Mouse (Mus musculus): ENCODE measurements around the gene Eif4e3.

The Eif4e3 gene

DNA sequence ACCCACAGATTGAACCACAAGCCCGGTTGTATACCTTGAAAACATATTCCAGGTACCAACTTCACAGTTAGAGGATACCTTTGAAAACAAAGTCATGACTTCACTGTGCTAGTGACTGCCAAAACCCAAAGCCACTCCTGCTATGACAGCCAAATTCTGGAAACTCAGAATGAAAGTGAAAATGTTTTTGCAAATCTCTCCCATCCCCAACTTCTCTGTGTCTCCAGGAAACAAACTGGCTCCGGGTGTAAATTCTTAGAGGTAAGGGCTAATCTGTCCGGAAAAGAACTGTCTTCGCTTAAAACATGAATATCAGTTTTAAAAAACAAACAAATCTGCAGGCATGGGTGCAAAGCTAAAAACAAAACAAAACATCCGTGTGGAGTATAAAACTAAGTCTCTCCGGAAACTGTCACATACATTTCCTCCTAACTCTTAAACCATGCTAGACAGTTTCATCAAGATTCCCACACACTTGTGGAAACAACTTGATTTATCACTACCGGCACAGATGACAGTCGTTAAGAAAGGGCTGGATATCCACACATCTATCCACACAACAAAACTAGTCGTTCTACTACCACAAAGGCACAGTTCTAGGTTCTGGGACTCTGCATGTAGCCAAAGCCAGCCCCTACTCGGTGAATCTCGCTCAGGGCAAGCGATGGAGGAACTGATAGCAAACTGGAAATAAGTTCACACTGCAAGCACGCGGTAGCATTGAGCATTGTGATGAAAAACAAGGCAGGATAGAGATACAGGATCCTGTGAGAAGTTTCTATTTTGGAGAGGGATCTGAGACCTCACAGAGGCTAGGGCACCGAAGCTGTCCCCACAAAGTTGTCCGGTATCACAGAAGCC is 884 bp downstream of the Eif4e3 start:
- DNase-seq (ENCODE audit: low read depth in 2 of 2, low spot score in 2 of 2), result peak in 1 of 2 experiments; percentile 25

DNA sequence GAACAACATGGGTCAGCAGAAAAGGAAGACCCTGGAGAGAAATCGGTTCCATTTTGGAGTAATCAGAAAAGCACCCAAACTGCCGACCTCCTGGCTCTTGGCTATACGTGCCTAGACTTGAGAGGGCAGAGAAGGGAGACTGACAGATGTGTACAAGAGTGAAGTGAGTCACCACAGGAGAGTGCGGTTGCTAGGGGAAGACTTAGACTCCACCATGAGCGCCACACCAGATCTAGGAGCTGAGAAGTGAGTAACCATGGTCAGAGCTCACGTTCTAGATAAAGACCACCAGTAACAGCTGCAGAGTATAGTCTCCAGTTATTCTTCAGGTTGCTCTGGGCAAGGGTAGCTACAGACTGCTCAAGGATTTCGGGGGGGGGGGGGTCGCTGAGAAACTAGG is 3.3 kb downstream of the Eif4e3 start:
- no peak for DNase-seq (ENCODE audit: low read depth in 2 of 2, low spot score in 2 of 2)

DNA sequence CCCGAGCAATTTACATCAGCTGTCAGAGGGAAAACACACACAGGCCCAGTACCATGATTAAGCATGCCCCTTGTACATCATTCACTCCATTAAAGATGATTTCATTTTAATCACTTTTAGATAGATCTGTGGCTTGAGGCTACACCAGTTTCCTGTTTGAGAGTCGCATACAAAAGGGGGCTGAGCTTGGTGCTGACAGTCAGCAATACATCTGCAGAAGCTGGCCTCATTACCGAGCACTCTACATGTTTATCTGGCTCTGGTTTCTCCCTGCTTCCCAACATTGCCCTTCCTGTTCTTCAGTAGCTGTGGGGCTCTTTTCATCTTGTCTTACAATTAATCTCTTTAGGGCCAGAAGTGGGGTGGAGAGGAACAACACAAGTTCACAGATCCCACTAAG is 6.1 kb downstream of the Eif4e3 start:
- DNase-seq (ENCODE audit: low read depth in 2 of 2, low spot score in 2 of 2), result peak in 1 of 2 experiments; percentile 15

DNA sequence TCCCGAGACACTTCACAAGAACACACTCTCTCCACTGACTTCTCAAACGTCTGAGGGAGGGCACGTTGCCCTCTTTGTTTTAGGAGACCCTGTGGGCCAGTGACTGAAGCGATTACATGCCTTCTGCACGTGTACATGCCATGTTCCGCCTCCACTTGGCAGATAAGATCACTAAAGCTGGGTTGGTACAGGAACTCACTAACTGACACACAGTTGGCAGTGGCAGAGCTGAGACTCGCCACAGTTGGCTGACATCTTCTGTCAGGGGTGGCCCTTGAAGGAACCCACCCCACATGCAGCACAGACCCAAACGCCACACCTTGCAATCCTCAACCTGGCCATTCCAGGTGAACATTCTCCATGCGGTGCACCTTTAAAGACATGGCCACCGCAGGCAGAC is 8.0 kb downstream of the Eif4e3 start:
- peak in 1 of 2 experiments; percentile 29 for DNase-seq (ENCODE audit: low read depth in 2 of 2, low spot score in 2 of 2)

DNA sequence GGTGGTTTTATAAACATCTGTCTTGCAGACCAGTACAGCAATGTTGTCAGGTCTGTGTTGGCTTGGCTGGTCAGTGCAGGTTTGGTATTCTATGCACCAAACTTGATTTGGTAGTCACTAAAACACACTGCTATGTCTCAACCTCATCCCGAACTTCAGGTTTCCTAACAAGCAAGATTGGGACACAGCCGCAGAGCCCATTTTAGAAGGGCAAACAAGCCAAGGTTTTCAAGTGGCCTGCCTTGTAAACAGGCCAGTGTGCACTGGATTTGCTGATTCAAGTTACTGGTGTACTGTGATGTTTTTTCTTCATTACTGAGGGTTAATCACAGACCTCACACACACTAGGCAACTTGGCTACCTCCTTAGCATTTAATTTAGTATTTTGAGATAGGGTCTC is 10.5 kb downstream of the Eif4e3 start:
- no peak for DNase-seq (ENCODE audit: low read depth in 2 of 2, low spot score in 2 of 2)

DNA sequence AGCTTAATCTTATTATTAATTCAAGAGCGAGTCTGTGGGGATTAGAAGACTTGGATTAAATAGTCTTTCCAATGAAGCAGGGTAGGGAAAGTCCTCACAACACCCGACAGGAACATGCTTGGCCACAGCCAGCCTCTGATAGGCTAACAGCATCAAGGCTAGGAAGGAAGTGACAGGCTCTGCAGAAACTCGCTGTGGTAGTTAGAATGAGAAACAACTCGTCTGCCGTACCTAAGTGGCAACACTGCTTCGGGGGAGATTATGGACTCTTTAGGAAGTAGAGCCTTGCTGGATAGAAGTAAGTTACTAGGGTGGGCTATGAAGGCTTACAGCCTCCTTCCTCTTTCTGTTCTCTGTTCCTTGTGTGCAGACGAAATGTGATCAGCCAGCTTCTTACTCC is 11.1 kb downstream of the Eif4e3 start:
- peak in 1 of 2 experiments; percentile 49 for DNase-seq (ENCODE audit: low read depth in 2 of 2, low spot score in 2 of 2)

DNA sequence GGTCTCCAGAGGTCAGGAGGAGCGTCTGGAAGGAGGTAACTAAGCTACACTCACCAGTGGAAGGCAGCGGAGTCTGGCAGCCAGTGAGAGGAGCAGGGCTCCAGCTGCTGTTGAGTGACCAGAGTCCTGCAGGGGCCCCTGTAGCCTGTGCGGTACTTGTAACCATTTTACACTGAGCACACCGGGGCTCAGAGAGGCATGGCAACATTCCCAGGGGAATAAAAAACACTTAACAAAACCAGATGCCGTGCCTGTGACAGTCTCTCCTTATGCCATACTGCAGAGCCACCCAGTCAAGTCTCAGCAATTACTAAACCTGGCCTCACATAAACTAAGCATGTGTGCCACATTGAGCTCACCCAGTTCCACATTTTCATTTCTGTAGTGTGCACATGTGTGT is 12.2 kb downstream of the Eif4e3 start:
- no peak for DNase-seq (ENCODE audit: low read depth in 2 of 2, low spot score in 2 of 2)

DNA sequence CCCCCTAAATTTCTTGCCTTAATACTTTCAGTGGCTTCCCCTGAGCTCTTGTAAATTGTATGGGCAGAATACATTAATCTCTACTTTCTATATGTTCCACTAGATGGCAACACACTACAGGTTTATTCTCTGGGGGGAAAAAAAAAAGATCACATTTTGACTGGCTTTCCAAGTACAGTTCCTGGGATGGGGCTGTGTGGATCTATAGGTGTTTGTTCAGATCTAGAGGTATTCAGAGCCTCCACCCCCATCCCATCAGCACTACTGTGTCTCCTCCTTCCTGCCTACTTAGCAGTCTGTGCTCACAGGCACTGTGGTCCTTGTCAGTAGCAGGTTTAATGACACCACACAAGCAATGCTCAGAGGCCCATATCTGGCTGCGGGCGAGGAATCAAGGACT is 14.2 kb downstream of the Eif4e3 start:
- DNase-seq (ENCODE audit: low read depth in 2 of 2, low spot score in 2 of 2), result no peak

DNA sequence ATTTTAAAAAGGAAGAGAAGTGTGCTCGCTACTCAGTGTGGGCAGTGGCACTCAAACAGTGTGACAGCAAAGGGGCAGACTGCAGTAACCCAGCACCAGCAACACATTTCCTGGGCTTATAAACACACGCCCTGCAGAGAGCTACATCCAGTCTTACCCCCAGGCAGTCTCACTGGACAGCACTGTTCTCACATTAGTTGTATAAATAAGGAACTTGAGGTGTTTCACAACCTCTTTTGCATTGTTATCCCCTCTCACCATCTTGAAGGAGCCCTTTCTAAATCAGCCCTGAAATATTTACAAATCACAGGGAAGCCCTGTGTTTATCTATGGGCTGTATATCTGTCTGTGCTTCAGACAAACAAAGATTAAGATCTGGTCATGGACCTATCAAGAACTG is 17.3 kb downstream of the Eif4e3 start:
- no peak for DNase-seq (ENCODE audit: low read depth in 2 of 2, low spot score in 2 of 2)

DNA sequence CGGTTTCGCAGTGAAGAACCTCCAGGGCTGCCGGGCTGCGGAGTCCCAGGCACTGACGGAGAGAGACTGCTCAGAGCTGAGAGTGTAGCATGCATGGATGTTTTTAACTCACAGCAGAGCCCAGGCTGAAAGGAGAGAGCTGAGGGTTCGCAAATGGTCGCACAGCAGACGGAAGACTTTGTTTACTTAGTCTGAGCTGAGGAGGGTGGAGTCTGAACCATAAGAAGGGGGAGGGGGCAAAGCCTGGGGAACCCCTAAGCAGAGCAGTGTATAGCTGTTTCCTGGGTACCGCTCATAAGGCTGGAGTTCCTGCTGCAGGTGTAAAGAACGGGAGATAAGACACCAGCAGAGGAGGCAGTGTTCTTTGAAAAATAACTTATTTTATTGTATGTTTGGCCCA is 20.2 kb downstream of the Eif4e3 start:
- DNase-seq (ENCODE audit: low read depth in 2 of 2, low spot score in 2 of 2), result no peak

DNA sequence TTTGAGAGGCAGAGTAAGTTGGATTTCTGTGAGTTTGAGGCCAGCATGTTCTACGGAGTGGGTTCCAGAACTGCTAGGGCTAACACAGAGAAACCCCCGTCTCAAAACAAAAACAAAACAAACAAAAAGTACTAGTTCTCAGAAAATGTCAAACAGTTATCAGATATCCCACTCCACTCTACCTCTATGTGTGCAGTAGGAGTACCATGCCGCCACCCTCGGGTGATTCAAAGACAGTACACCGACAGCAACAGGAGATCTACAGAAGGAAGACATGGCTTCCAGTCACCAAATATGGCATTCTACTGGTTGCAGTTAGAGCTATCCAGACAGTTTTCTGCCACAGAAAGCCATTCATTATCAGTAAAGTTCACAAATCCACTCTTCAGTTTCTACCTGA is 21.7 kb downstream of the Eif4e3 start:
- DNase-seq (ENCODE audit: low read depth in 2 of 2, low spot score in 2 of 2), result no peak

DNA sequence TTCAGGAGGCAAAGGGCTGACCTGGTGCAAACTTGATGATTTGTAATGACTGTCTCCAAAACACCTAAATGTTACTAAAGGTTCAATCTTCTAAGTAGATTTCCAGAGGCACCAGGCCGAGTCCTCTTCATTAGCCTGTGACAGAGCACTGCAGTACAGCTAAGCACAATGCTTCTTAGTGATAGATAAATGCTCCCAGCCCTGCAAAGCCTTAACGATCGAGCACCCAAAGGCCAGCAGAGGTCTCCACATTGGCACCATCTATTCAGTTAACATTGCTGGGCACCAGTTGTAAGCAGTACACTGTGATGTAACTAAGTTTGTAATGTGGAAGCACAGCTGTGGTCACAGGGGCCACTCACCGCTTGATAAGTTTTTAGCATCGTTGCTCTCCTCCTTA is 22.2 kb downstream of the Eif4e3 start:
- no peak for DNase-seq (ENCODE audit: low read depth in 2 of 2, low spot score in 2 of 2)

DNA sequence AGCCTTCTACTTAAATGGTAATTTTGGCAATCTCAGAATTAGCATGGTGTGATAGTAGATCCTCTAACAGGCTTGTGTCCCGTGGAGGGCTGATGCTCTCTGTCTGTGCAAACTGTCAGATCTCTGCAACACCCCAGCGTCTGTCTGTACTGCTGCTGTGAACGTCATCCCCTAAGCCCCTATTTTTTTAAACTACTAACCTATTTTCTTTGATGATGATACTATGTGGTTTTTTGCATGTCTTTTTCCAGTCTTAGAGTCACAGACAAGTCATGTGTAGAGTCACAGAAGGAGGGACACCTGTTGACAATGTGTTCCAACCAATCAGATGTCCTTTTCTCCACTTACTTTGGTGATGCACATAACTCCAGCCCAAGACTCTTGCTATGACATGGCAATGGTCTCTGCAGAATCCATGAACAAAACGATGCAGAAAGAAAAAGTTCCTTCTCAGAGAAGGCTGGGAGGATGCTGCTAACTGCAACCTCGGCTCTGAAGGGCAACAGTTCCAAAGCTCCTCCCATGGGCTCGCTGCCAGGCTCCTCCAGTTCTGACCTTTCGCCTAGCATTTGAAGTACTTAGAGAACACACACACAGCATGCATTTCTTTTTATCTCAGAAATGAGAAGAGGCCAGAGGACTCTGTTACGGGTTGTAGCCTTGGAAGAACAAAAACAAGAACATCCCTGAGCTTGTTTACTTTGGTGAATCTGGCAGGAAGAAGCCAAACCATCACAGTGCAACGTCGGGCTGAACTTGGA is 23.0 kb downstream of the Eif4e3 start:
- peak in 1 of 2 experiments; percentile 14 for DNase-seq (ENCODE audit: low read depth in 2 of 2, low spot score in 2 of 2)

DNA sequence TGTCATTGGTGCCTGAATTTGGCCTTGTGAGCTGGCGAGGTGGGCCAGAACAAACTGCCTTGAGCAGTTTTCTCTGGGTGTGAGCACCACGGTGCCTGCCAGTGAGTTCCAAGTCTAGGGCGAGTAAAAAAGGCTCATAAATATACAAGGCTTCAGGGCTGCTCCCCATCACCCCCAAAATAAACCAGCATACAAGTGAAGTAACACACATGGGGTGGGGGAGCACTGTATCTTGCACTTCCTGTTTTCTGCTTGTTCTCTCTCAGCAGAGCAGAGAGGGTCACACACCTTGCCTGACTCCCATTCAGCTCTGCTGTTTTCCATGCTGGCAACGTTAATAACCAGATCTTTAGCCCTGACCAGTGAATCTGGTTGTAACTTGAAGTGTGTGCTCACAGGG is 29.1 kb downstream of the Eif4e3 start:
- no peak for DNase-seq (ENCODE audit: low read depth in 2 of 2, low spot score in 2 of 2)

DNA sequence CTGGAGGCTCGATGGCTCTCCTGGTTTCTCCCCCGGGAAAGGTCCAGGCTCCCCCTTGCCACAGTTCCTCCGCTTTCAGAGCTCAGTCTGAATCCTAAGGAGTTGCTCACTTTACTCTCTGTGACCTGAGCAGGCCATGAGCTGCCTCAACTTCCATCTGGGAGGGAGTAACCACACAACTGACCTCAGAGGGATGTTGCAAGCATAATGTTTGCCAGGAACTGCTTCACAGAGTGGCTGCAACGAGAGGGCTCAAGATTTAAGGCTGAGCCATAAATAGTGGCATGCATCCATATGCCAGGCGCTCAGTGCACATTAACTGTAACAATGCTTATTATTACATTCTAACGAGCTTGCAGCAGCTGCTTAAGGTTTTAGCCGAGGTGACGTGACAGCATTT is 29.8 kb downstream of the Eif4e3 start:
- no peak for DNase-seq (ENCODE audit: low read depth in 2 of 2, low spot score in 2 of 2)

DNA sequence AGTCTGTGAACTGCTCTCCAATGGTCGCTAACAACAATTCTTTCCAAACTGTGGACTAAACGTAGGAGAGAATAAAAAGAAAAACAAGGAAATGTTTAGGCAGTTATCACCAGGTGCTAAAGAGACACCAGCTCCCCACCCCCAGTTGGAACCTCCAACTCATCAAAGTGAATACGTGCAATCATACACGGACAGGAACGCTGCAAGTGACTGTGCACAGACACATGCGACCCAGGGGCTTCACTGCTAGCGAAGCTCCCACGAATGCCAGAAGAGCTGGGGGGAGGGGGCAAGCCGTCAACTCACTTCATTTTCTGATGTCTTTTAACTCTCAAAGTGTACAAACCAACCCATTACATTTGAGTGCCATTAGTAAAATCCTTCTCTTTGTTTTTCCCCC is 30.4 kb downstream of the Eif4e3 start:
- DNase-seq (ENCODE audit: low read depth in 2 of 2, low spot score in 2 of 2), result no peak

DNA sequence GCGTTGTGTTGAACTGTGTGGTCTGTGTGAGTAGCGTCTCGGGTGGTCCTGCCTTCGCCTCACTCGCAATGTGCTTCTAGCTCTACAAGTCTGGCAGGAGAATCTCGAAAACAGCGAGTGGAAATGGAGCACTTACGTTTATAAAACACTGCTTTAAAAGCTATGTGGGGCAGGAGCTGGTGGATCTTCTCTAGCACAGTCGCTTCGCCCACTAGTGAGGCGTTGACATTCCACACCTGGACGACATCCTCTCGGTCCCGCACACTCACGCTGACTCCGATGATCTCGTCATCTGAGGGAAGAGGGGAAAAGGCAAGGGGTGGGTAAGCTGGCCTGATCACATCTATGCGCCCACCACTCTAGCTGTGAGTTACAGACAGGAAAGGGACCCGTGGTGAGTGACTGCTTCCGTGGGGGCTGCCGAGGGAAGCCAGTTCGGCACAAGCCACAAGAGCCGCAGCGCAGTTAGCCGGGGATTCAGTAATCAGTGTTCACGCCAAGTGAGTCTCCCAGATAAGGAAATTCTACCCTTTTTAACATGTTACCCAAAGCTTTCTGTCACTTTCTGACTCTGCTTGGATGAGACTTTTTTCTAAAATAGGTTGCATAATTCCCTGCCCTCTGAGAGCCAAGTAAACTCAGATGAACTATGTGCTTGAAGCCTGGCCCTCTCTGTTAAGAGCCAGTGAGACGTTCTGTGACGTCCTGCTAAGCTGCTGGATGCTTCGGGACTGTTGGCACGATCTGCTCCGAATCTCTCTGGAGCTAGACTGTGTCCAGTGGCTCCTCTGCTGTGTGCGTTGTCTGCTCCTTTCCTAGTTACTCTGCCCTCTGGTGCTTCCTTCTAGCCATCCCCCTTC is 34.2 kb downstream of the Eif4e3 start:
- no peak for DNase-seq (ENCODE audit: low read depth in 2 of 2, low spot score in 2 of 2)

DNA sequence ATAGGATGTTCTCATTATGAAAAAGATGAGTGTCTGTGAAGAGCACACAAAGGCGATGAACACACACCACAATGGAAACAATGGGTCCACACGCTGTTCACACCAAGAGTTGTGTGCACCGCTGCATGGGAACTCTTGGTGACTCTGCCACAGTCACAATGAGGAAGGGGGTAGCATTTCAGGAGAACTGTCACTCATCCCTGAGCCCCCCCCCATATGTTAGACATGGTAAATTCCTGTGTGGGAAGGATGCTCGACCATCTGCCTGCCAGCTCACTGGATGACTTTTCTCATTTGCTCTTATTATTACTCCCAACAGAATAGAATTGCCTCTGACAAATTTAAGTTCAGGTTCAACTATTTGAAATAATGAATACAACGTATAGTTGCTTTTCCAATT is 34.9 kb downstream of the Eif4e3 start:
- no peak for DNase-seq (ENCODE audit: low read depth in 2 of 2, low spot score in 2 of 2)

DNA sequence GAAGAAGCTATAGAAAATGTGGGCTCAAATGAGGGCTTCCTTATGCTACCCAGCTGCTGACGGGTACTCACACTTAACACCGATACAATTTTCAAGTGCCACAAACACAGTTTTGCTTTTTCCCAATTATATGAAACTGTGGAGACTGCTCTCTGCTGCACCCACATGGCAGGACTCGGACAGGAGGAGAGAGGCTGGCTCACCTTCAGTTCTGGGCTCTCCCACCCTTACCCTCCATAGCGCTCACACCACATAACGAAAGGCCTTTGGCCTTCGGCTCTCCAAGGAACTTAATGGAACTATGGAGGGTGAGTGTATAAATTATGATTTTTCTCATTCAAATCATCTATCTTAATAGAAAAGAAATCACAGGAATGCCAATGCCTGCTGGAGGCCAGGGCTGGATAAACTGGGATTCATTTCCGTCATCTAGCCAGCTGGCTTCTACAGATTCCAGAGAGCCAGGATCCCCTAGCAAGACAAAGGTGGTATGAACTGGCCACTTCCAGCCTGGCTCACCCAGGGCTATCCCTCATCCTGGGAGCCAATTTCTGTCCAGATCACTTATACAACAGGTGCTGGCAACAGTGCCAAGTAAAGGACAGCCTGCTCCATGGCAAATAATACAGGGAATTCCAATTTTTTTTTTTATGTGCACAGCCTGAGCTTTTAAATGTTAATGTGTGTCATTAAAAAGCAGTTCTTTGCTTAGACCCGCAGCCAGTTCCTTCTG is 36.7 kb downstream of the Eif4e3 start:
- no peak for DNase-seq (ENCODE audit: low read depth in 2 of 2, low spot score in 2 of 2)

DNA sequence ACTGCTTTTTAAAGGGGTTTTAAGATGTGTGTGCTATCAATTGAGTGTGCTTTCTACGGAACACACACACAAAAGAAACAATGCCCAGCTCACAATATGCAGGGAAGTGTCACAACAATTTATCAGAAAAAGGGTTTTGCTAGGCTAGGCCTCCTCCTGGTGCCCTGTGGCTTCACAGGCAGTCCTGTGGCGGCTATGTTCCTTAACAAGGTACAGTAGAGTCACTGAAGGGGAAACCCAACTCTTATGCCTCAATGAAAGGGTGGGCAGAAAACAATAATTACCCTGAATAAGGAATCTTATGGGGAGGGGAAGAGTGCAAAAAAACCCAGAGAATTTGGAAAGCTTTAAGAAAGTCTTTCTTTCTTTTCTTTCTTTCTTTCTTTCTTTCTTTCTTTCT is 40.2 kb downstream of the Eif4e3 start:
- DNase-seq (ENCODE audit: low read depth in 2 of 2, low spot score in 2 of 2), result no peak

DNA sequence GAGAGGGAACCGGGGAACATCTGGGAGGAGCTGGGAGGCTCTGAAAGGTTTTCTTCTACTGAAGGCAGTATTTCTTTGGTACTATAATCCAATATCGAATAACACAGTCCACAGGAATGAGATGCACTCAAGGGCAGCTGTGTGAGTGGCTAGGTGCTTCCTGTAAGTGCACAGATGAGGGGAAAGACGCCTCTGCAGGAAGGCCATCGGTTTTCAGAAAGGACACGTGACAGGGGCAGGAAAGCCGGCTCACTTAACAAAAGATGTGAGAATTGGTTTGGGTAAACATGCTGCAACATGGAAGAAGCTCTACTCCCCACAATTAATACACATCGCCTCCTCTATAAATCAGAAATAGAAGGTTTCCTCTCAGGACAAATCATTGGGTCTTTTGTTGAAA is 40.8 kb downstream of the Eif4e3 start:
- no peak for DNase-seq (ENCODE audit: low read depth in 2 of 2, low spot score in 2 of 2)

Measured in CD8-positive naive resting alpha-beta T cell, adult 2 months (primary cell).